Mouse (Mus musculus): ENCODE data around the gene Cdh24.

DNA sequence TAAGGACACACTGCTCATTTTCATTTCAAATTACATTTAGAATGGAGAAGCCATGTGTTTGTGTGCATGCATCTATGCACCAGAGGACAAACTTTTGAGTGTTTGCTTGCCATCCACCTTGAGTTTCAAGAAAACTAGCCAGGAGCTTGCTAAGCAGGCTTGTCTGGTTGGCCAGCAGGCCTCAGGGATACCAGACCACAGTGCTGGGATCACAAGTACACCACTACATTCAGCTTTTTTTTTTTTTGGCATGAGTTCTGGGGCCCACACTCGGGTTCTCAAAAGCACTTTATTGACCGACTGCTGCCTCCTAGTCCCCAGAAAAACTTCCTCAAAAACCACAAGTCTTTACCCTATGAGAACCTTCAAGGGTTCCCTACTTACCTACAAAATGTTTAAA is 33.2 kb upstream of the Cdh24 start:
- TF ChIP-seq POLR2A (IDR thresholded peaks at IDR 0.05; ENCODE audit: insufficient read depth, low read depth, low read length) (no peak), CTCF (IDR thresholded peaks at IDR 0.05) (no peak), EP300 (IDR thresholded peaks at IDR 0.05; ENCODE audit: insufficient read depth, low read depth, low read length) (no peak)
